Mouse (Mus musculus): ENCODE measurements around the gene Fgl2. TPM values are rescaled to one million over a fixed set of nuclear protein-coding genes. Genes with fewer than 3 reads are reported as not detected.

The Fgl2 gene
- total and polyA plus RNA-seq, 2 experiments from 2014 or later = 1.1 to 4.1 TPM

DNA sequence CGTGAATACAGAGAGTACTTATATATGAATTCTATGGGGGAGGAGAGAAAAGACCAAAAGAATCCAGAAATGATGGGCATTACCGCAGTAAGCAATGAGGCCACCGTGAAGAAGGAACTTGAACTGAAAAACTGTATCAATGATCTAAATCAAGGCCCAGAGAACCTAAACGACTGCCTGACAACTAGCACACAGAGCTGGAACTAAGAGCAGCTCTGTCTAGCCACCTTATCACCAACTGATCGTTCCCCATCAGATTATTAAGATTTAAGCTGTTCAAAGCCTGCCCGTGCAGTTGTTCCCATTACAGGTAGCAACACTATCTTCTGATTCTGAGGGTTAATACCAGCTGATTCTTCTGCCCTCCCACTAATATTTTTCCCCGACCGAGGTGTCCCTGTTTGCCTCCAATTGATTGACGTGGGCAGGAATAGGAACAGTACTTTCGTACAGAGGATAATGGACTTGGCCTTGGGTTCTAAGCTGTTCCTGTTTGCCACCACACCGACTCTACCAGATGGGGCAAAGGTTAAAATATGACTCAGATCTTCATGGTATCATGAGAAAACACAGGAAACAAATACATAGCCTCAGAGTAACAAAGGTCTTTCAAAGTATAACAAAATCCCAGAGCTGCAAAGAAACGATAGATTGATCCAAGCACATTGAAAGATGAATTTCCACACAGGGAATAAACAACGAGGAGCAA lies 12.0 kb downstream of the Fgl2 start:
- no peaks in the 10 kb centered on the region for H3K4me1 ChIP-seq (ENCODE audit: insufficient read depth)
- ATAC-seq (no peak), DNase-seq (no peak)
- H3K9me3 ChIP-seq (ENCODE audit: low read length) = no peaks in the 10 kb centered on the region
- H3K4me3 ChIP-seq (ENCODE audit: low read depth, low read length) = no peak overlapping the region
- TF ChIP-seq CTCF (IDR thresholded peaks at IDR 0.05; ENCODE audit: low read depth) = no peak
- 84% methylated on average over 13 of the region's 13 CpGs for WGBS
- H3K36me3 ChIP-seq (ENCODE audit: insufficient read depth) = no peaks in the 10 kb centered on the region
- no peaks in the 10 kb centered on the region for H3K27me3 ChIP-seq (ENCODE audit: insufficient read depth, low read length)
- H3K9ac ChIP-seq = no peak overlapping the region
- H3K27ac ChIP-seq (ENCODE audit: low read depth, low read length) = no peak overlapping the region
- H3K4me2 ChIP-seq (ENCODE audit: low read depth) = no peak overlapping the region

DNA sequence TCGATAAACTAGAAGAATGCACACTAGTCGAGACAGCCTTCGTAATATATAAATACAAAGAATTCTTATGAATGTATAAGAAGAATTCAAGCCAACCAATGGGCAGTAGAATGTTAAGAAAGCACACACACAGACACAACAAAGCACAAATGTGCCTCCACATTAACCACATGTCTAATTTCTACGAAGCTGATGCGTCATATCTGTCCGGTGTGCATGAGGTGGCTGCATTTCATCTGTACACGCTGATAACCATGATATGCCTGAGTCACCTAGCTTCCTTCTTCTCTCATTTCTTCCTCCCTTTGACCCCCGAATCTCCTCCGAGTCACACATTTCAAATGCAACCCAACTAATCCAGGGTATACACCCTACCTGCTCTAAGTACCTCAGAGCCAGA lies 12.5 kb downstream of the Fgl2 start:
- H3K4me2 ChIP-seq (ENCODE audit: low read depth) = no peak overlapping the region
- H3K27ac ChIP-seq (ENCODE audit: low read depth, low read length) = no peak overlapping the region
- DNase-seq (no peak), ATAC-seq (no peak)
- 93% methylated on average over 9 of the region's 9 CpGs for WGBS
- H3K4me3 ChIP-seq (ENCODE audit: low read depth, low read length) = no peak overlapping the region
- H3K9me3 ChIP-seq (ENCODE audit: low read length) = no peaks in the 10 kb centered on the region
- no peak for TF ChIP-seq CTCF (IDR thresholded peaks at IDR 0.05; ENCODE audit: low read depth)
- H3K9ac ChIP-seq = no peak overlapping the region
- H3K27me3 ChIP-seq (ENCODE audit: insufficient read depth, low read length) = no peaks in the 10 kb centered on the region
- H3K36me3 ChIP-seq (ENCODE audit: insufficient read depth) = no peaks in the 10 kb centered on the region
- H3K4me1 ChIP-seq (ENCODE audit: insufficient read depth) = no peaks in the 10 kb centered on the region

DNA sequence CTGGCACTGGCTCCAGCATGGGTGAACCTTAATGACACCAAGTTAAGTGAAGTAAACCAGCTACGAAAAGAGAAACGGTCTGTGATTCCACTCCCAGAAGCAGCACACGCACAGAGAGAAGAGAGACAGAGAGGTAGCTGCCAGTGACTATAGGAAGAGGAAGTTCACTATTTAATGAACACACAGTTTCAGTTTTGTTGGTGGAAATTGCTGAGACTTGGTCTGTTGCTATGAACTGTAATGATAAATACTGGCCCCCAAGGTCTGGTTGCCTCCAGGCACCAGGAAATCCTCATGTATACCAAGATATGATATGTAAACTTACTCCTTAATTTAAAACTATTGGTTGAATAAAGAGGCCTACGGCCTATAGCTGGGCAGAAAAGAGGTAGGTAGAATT lies 14.0 kb downstream of the Fgl2 start:
- no peak overlapping the region for H3K27ac ChIP-seq (ENCODE audit: low read depth, low read length)
- H3K4me1 ChIP-seq (ENCODE audit: insufficient read depth) = no peaks in the 10 kb centered on the region
- 90% methylated on average over 4 of the region's 4 CpGs for WGBS
- H3K27me3 ChIP-seq (ENCODE audit: insufficient read depth, low read length) = no peaks in the 10 kb centered on the region
- TF ChIP-seq CTCF (IDR thresholded peaks at IDR 0.05; ENCODE audit: low read depth) = no peak
- ATAC-seq = no peak
- H3K4me2 ChIP-seq (ENCODE audit: low read depth) = no peak overlapping the region
- no peak overlapping the region for H3K4me3 ChIP-seq (ENCODE audit: low read depth, low read length)
- H3K9ac ChIP-seq = no peak overlapping the region
- no peaks in the 10 kb centered on the region for H3K9me3 ChIP-seq (ENCODE audit: low read length)
- no peaks in the 10 kb centered on the region for H3K36me3 ChIP-seq (ENCODE audit: insufficient read depth)
- DNase-seq = no peak

DNA sequence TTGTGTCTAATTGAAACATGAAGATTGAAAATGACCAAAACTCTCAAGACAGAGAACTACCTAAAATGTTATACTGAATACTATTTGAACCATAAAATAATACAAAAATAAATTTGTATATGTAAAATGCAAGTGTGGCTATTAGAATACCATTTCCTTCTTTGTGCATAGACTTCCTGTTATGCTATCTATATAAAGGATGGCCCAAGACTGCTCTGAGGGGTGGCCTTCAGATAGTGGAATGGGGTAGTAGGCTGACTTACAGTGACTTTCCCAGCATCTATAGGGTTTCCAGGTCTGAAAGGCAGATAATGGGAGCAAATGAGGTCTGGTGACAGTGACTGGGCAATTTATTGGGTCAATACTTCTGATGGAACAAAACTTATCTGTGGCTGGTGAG lies 14.9 kb downstream of the Fgl2 start:
- Histone ChIP-seq H3K4me3 (ENCODE audit: low read depth, low read length) (no peak overlapping the region), H3K4me1 (ENCODE audit: insufficient read depth) (no peaks in the 10 kb centered on the region), H3K4me2 (ENCODE audit: low read depth) (no peak overlapping the region), H3K27ac (ENCODE audit: low read depth, low read length) (no peak overlapping the region), H3K27me3 (ENCODE audit: insufficient read depth, low read length) (no peaks in the 10 kb centered on the region), H3K9ac (no peak overlapping the region), H3K9me3 (ENCODE audit: low read length) (no peaks in the 10 kb centered on the region), H3K36me3 (ENCODE audit: insufficient read depth) (no peaks in the 10 kb centered on the region)
- no peak for ATAC-seq
- TF ChIP-seq CTCF (IDR thresholded peaks at IDR 0.05; ENCODE audit: low read depth) = no peak
- no peak for DNase-seq

DNA sequence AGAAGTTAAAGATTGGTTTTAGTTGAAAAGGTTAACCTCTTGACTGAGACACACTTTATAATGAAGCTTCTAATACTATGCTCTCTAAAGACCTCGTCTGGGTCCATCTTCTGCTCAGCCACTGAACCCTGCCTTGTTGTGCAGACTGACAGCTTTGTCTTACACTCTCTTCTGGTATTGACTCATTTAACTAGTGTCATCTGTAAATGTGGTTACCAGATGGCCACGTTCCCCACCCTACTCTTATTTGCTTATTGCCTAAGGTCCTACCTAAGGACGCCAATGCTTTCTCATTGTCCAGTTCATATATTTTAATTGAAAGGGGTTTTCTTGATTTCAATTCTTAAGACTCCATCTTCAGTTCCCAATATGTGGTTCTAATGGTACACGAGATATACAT lies 16.4 kb downstream of the Fgl2 start:
- no peak for TF ChIP-seq CTCF (IDR thresholded peaks at IDR 0.05; ENCODE audit: low read depth)
- Histone ChIP-seq H3K4me2 (ENCODE audit: low read depth) (no peak overlapping the region), H3K4me3 (ENCODE audit: low read depth, low read length) (no peak overlapping the region), H3K36me3 (ENCODE audit: insufficient read depth) (no peaks in the 10 kb centered on the region), H3K4me1 (ENCODE audit: insufficient read depth) (no peaks in the 10 kb centered on the region), H3K27me3 (ENCODE audit: insufficient read depth, low read length) (no peaks in the 10 kb centered on the region), H3K9ac (no peak overlapping the region), H3K27ac (ENCODE audit: low read depth, low read length) (no peak overlapping the region), H3K9me3 (ENCODE audit: low read length) (no peaks in the 10 kb centered on the region)
- DNase-seq (no peak), ATAC-seq (no peak)
- 86% methylated on average over 4 of the region's 4 CpGs for WGBS

DNA sequence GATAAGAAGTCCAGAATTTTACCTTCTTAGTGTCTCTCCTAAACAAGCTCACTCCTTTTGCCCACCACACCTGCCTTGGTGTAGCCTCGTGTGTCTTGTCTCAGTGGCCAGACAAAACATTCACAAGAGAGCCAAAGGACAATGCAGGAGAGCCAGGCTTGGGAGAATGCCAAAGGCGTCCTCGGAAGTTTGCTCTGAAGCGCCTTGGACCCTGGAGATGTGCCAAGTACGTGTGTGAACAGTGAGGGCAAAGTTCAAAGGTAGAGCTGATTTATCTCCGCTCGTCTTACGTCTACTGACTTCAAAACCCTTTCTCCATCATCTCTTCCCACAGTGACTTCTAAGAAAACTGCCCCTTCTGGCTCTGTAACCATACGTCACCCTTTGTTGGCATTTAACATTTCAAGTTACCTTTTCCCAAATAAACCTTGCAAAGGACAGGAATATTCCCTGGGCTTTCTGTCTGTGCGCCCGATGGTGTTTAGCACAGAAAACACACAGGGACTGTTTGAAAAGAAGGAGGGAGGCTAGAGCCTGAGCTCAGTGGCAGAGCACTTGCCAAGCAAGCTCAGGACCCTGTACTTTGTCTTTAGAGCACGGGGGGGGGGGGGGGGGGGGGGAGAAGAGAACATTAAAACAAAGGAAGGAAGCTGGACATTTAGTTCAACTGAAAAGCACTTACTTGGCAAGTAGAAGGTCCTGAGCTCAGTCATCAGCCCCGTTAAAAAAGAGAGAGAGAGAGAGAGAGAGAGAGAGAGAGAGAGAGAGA lies 19.4 kb downstream of the Fgl2 start:
- Histone ChIP-seq H3K9ac (no peak overlapping the region), H3K4me2 (ENCODE audit: low read depth) (no peak overlapping the region), H3K27me3 (ENCODE audit: insufficient read depth, low read length) (no peaks in the 10 kb centered on the region), H3K27ac (ENCODE audit: low read depth, low read length) (no peak overlapping the region), H3K4me3 (ENCODE audit: low read depth, low read length) (no peak overlapping the region), H3K4me1 (ENCODE audit: insufficient read depth) (no peaks in the 10 kb centered on the region), H3K36me3 (ENCODE audit: insufficient read depth) (no peaks in the 10 kb centered on the region), H3K9me3 (ENCODE audit: low read length) (no peaks in the 10 kb centered on the region)
- 30% methylated on average over 13 of the region's 13 CpGs for WGBS
- DNase-seq (no peak), ATAC-seq (no peak)
- no peak for TF ChIP-seq CTCF (IDR thresholded peaks at IDR 0.05; ENCODE audit: low read depth)

DNA sequence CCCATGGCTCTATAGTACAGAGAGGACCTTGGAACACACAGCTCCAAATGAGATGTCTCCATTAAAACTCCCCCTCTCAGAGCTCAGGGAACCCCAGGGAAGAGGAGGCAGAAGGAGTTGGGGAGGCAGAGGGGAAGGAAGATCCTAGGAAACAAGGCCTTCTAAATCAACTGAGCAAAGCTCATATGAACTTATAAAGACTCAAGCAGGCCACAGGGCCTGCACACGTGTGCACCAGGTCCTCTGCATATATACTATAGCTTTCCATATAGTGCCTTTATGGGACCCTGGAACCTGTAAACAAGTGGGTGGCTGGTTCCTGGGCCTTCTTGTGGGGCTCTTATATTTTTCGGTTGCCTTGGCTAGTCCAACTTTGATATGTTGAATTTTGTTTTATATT lies 22.1 kb downstream of the Fgl2 start:
- no peak overlapping the region for H3K4me3 ChIP-seq (ENCODE audit: low read depth, low read length)
- no peaks in the 10 kb centered on the region for H3K4me1 ChIP-seq (ENCODE audit: insufficient read depth)
- ATAC-seq = no peak
- no peak overlapping the region for H3K27ac ChIP-seq (ENCODE audit: low read depth, low read length)
- no peak for TF ChIP-seq CTCF (IDR thresholded peaks at IDR 0.05; ENCODE audit: low read depth)
- DNase-seq = no peak
- H3K36me3 ChIP-seq (ENCODE audit: insufficient read depth) = no peaks in the 10 kb centered on the region
- H3K27me3 ChIP-seq (ENCODE audit: insufficient read depth, low read length) = no peaks in the 10 kb centered on the region
- no peak overlapping the region for H3K9ac ChIP-seq
- H3K4me2 ChIP-seq (ENCODE audit: low read depth) = no peak overlapping the region
- no peaks in the 10 kb centered on the region for H3K9me3 ChIP-seq (ENCODE audit: low read length)
- 70% methylated on average over 2 of the region's 2 CpGs for WGBS
